Mouse (Mus musculus): ENCODE data around the gene Eno3. TPM values are rescaled to one million over a fixed set of nuclear protein-coding genes. Genes with fewer than 3 reads are reported as not detected.

Eno3 gene
- polyA plus RNA-seq, 1 experiment from 2014 or later, result 14.5 TPM

DNA sequence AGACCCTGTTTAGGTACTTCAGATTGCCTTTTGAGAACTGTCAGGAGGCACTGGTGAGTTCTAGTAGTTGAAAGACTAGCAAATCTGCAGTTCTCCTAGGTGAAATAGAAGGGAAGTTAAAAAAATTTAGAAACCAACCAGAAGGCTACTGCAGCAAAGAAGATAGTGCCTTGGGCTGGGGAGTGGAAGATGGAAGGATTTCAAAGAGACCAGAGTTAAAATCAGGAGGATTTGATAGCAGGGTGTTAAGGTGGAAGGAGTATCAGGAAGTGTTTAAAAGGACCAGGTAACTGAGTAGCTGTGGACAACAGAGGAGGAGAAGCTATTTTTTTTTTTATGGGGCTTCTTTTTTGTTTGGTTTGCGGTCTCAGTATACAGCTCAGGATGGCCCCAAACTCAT, 19.2 kb upstream of the Eno3 start:
- Histone ChIP-seq H3K27ac (ENCODE audit: low read length) (no peak overlapping the region), H3K4me2 (replicated peaks; ENCODE audit: low read depth, low read length) (no peak overlapping the region), H3K27me3 (ENCODE audit: control insufficient read depth, insufficient read depth, low read length) (no peaks in the 10 kb centered on the region), H3K4me3 (ENCODE audit: low read depth, low read length) (no peak overlapping the region), H3K9ac (replicated peaks; ENCODE audit: low read depth, low read length) (no peak overlapping the region), H3K9me3 (ENCODE audit: control insufficient read depth, low read depth, low read length) (no peaks in the 10 kb centered on the region), H3K4me1 (ENCODE audit: control insufficient read depth, insufficient read depth, low read length) (no peaks in the 10 kb centered on the region), H3K36me3 (ENCODE audit: control insufficient read depth, insufficient read depth, low read length) (no peaks in the 10 kb centered on the region; the same call in 1 of the 2 replicates)
- 89% methylated on average over 1 of the region's 1 CpGs for WGBS
- no peak for ATAC-seq (ENCODE audit: insufficient number of reproducible peaks, insufficient read depth, low FRiP score, low read depth)

DNA sequence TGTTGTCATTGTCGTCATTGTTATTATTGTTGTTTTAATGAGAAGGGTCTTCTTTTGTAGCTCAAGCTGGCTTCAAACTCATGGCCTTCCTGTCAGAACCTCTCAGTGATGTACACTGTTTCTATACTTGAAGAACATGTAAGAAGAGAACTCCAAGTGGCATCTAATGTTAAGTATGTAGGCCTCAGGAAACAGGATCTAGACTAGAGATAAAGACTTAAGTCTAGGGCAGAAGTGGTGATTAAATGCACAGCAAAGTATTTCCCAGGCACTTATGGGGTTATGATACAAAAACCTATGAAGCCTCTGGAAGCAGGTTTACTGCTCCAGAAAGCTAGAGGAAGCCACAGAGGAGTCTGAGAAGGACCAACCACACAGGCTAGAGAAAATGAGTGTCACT, 18.7 kb upstream of the Eno3 start:
- 87% methylated on average over 1 of the region's 1 CpGs for WGBS
- Histone ChIP-seq H3K9me3 (ENCODE audit: control insufficient read depth, low read depth, low read length) (no peaks in the 10 kb centered on the region), H3K4me1 (ENCODE audit: control insufficient read depth, insufficient read depth, low read length) (no peaks in the 10 kb centered on the region), H3K4me3 (ENCODE audit: low read depth, low read length) (no peak overlapping the region), H3K9ac (replicated peaks; ENCODE audit: low read depth, low read length) (no peak overlapping the region), H3K27me3 (ENCODE audit: control insufficient read depth, insufficient read depth, low read length) (no peaks in the 10 kb centered on the region), H3K36me3 (ENCODE audit: control insufficient read depth, insufficient read depth, low read length) (peaks cover 4% of the 10 kb centered on the region; the same call in 1 of the 2 replicates), H3K27ac (ENCODE audit: low read length) (no peak overlapping the region), H3K4me2 (replicated peaks; ENCODE audit: low read depth, low read length) (no peak overlapping the region)
- no peak for ATAC-seq (ENCODE audit: insufficient number of reproducible peaks, insufficient read depth, low FRiP score, low read depth)

GRCm38 (mm10) chr11:70638714-70639278, 18.2 kb upstream of the Eno3 start, which contains the start of gene Gp1ba:
Gene Gp1ba (plus strand): TSS chr11:70639122.
- no peak for ATAC-seq (ENCODE audit: insufficient number of reproducible peaks, insufficient read depth, low FRiP score, low read depth)
- 20% methylated on average over 5 of the region's 5 CpGs for WGBS
- Histone ChIP-seq H3K4me3 (ENCODE audit: low read depth, low read length) (no peak within 1 kb of the TSS), H3K4me2 (replicated peaks; ENCODE audit: low read depth, low read length) (no peak within 1 kb of the TSS), H3K4me1 (ENCODE audit: control insufficient read depth, insufficient read depth, low read length) (no peaks in the 10 kb centered on the region), H3K9me3 (ENCODE audit: control insufficient read depth, low read depth, low read length) (no peaks in the 10 kb centered on the region), H3K27ac (ENCODE audit: low read length) (no peak within 1 kb of the TSS), H3K9ac (replicated peaks; ENCODE audit: low read depth, low read length) (no peak within 1 kb of the TSS), H3K27me3 (ENCODE audit: control insufficient read depth, insufficient read depth, low read length) (no peaks in the 10 kb centered on the region), H3K36me3 (ENCODE audit: control insufficient read depth, insufficient read depth, low read length) (peaks cover 4% of the 10 kb centered on the region; the same call in 1 of the 2 replicates)

GRCm38 (mm10) chr11:70639976-70640375, 17.0 kb upstream of the Eno3 start:
- no peak for ATAC-seq (ENCODE audit: insufficient number of reproducible peaks, insufficient read depth, low FRiP score, low read depth)
- Histone ChIP-seq H3K9me3 (ENCODE audit: control insufficient read depth, low read depth, low read length) (no peaks in the 10 kb centered on the region), H3K36me3 (ENCODE audit: control insufficient read depth, insufficient read depth, low read length) (peaks cover 10% of the 10 kb centered on the region; the same call in 1 of the 2 replicates), H3K4me1 (ENCODE audit: control insufficient read depth, insufficient read depth, low read length) (no peaks in the 10 kb centered on the region), H3K9ac (replicated peaks; ENCODE audit: low read depth, low read length) (no peak overlapping the region), H3K4me2 (replicated peaks; ENCODE audit: low read depth, low read length) (no peak overlapping the region), H3K27me3 (ENCODE audit: control insufficient read depth, insufficient read depth, low read length) (no peaks in the 10 kb centered on the region), H3K27ac (ENCODE audit: low read length) (no peak overlapping the region), H3K4me3 (ENCODE audit: low read depth, low read length) (no peak overlapping the region)
- 87% methylated on average over 8 of the region's 8 CpGs for WGBS

DNA sequence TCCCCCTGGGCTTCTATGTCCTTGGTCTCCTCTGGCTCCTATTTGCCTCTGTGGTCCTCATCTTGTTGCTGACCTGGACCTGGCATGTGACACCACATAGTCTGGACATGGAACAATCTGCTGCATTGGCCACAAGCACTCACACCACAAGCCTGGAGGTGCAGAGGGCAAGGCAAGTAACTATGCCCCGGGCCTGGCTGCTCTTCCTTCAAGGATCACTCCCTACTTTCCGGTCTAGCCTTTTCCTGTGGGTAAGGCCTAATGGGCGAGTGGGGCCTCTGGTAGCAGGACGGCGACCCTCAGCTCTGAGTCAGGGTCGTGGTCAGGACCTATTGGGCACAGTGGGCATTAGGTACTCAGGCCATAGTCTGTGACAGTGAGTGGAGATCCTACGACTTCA, 15.8 kb upstream of the Eno3 start:
- H3K9ac ChIP-seq (replicated peaks; ENCODE audit: low read depth, low read length), result no peak overlapping the region
- H3K4me2 ChIP-seq (replicated peaks; ENCODE audit: low read depth, low read length), result no peak overlapping the region
- ATAC-seq (ENCODE audit: insufficient number of reproducible peaks, insufficient read depth, low FRiP score, low read depth), result no peak
- peaks cover 9% of the 10 kb centered on the region for H3K4me1 ChIP-seq (ENCODE audit: control insufficient read depth, insufficient read depth, low read length)
- WGBS, result 83% methylated on average over 7 of the region's 7 CpGs
- no peaks in the 10 kb centered on the region for H3K9me3 ChIP-seq (ENCODE audit: control insufficient read depth, low read depth, low read length)
- no peaks in the 10 kb centered on the region for H3K27me3 ChIP-seq (ENCODE audit: control insufficient read depth, insufficient read depth, low read length)
- peaks cover 17% of the 10 kb centered on the region; the same call in 1 of the 2 replicates for H3K36me3 ChIP-seq (ENCODE audit: control insufficient read depth, insufficient read depth, low read length)
- H3K27ac ChIP-seq (ENCODE audit: low read length), result no peak overlapping the region
- H3K4me3 ChIP-seq (ENCODE audit: low read depth, low read length), result no peak overlapping the region

- no peak for ATAC-seq (ENCODE audit: insufficient number of reproducible peaks, insufficient read depth, low FRiP score, low read depth)
- no peak overlapping the region for H3K9ac ChIP-seq (replicated peaks; ENCODE audit: low read depth, low read length)
- H3K36me3 ChIP-seq (ENCODE audit: control insufficient read depth, insufficient read depth, low read length), result peaks cover 17% of the 10 kb centered on the region; the same call in 1 of the 2 replicates
- H3K4me2 ChIP-seq (replicated peaks; ENCODE audit: low read depth, low read length), result no peak overlapping the region
- H3K4me1 ChIP-seq (ENCODE audit: control insufficient read depth, insufficient read depth, low read length), result peaks cover 9% of the 10 kb centered on the region
- no peak overlapping the region for H3K27ac ChIP-seq (ENCODE audit: low read length)
- 88% methylated on average over 6 of the region's 6 CpGs for WGBS
- H3K4me3 ChIP-seq (ENCODE audit: low read depth, low read length), result no peak overlapping the region
- no peaks in the 10 kb centered on the region for H3K9me3 ChIP-seq (ENCODE audit: control insufficient read depth, low read depth, low read length)
- no peaks in the 10 kb centered on the region for H3K27me3 ChIP-seq (ENCODE audit: control insufficient read depth, insufficient read depth, low read length)
These were observed 14.0 kb upstream of the Eno3 start for GRCm38 (mm10) chr11:70643051-70643450.

GRCm38 (mm10) chr11:70644564-70645103, 12.4 kb upstream of the Eno3 start:
- H3K36me3 ChIP-seq (ENCODE audit: control insufficient read depth, insufficient read depth, low read length), result peaks cover 28% of the 10 kb centered on the region

DNA sequence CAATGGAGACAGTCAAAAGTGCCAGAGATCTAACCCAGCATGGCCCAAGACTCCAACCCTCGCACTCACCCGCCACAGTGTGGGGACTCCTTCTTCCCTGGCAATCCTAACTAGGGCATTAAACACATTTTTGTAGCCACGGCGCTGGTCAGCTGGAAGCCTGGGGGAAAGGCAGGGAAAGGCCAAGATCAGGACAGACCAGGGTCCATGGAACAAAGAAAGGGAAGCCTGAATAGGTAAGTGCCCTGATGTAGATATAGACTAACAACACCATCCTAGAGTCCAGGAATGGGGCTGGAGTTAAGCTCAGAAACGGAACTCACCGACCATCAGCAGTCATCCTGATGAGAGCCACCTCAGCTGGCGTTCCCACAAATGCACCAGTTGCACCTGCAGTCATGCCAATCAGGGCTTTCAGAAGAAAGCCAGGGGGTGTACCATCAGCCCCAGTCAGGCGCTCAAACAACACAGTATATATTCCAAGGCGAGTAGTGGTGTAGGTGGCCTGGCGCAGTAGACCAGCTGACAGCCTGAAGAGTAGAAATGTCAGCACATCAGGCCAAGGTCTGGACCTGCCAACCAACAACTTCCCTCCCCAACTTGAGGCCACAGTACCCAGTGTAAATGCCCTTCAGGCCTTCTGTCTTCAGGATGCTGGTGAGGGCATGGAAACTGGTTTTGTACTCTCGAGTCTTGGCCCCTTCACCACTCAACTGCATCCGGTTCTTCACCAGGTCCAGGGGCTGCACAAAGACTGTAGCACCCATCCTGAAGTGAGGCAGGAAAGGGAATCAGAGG, 11.3 kb upstream of the Eno3 start:
- peak overlapping the region; percentile 73; the same call in 1 of the 2 replicates for H3K27ac ChIP-seq (ENCODE audit: low read length)
- peak overlapping the region; percentile 72 for H3K4me3 ChIP-seq (ENCODE audit: low read depth, low read length)
- no peaks in the 10 kb centered on the region for H3K27me3 ChIP-seq (ENCODE audit: control insufficient read depth, insufficient read depth, low read length)
- 89% methylated on average over 12 of the region's 12 CpGs for WGBS
- peak overlapping the region; percentile 66 for H3K9ac ChIP-seq (replicated peaks; ENCODE audit: low read depth, low read length)
- H3K36me3 ChIP-seq (ENCODE audit: control insufficient read depth, insufficient read depth, low read length), result peaks cover 39% of the 10 kb centered on the region
- H3K4me2 ChIP-seq (replicated peaks; ENCODE audit: low read depth, low read length), result peak overlapping the region; percentile 75
- H3K9me3 ChIP-seq (ENCODE audit: control insufficient read depth, low read depth, low read length), result no peaks in the 10 kb centered on the region
- no peak for ATAC-seq (ENCODE audit: insufficient number of reproducible peaks, insufficient read depth, low FRiP score, low read depth)
- H3K4me1 ChIP-seq (ENCODE audit: control insufficient read depth, insufficient read depth, low read length), result peaks cover 17% of the 10 kb centered on the region

More at GRCm38 (mm10) chr11:70644564-70645103, 12.4 kb upstream of the Eno3 start:
- WGBS, result 92% methylated on average over 8 of the region's 8 CpGs
- H3K4me2 ChIP-seq (replicated peaks; ENCODE audit: low read depth, low read length), result no peak overlapping the region
- H3K27ac ChIP-seq (ENCODE audit: low read length), result no peak overlapping the region
- no peak overlapping the region for H3K4me3 ChIP-seq (ENCODE audit: low read depth, low read length)
- no peak for ATAC-seq (ENCODE audit: insufficient number of reproducible peaks, insufficient read depth, low FRiP score, low read depth)
- H3K4me1 ChIP-seq (ENCODE audit: control insufficient read depth, insufficient read depth, low read length), result peaks cover 16% of the 10 kb centered on the region
- no peaks in the 10 kb centered on the region for H3K9me3 ChIP-seq (ENCODE audit: control insufficient read depth, low read depth, low read length)
- H3K9ac ChIP-seq (replicated peaks; ENCODE audit: low read depth, low read length), result no peak overlapping the region
- H3K27me3 ChIP-seq (ENCODE audit: control insufficient read depth, insufficient read depth, low read length), result no peaks in the 10 kb centered on the region
